Mouse (Mus musculus) ovary, postnatal 36 days (tissue): ENCODE measurements around the gene Nox1.
"Not testable (repeated sequence)": the region's sequence is repeated elsewhere in the genome, so short reads cannot be mapped to it uniquely, and the experiment has no call there.

Experiments used
- DNase-seq: peaks from one replicate; pipeline ENCODE4 v3.0.0; 2022; ENCODE audit warnings: low spot score, mixed read lengths

The Nox1 gene

DNA sequence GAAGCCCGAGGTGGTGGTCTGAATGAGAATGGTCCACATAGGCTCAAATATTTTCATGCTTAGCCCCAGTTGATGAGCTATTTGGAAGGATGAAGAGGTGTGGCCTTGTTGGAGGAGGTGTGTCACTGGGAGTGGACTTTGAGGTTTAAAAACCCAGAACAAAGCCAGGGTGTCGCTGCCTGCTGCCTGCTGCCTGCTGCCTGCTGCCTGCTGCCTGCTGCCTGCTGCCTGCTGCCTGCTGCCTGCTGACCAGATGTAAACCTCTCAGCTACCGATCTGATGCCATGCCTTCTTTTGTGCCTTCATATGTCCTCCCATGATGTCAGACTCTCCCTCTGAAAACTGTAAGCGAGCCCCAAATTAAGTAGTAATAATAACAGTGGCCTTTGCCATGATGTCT lies at the start of gene Nox1:
Gene Nox1, minus strand, starts transcription at position 101 of the 400 bp plus-strand sequence.
- DNase-seq = no peak

DNA sequence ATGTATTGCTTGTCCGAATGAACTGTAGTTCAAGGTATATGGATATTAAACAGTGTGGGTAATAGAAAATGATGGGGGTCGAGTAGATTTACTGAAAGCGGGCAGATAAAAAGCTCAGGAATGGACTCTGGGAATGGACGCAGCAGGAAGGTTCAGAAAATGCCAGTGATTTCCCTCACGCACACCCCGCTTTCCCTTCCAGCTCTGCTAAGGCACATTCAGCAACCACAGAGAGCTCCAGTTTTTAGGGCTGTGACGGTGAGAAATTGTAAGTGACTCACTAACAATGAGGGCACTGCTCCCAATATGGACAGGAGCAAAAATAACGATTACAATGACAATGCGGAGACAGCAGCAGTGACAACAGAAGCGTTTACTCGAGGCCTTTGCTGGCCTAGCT lies 40.4 kb upstream of the Nox1 start:
- DNase-seq = no peak

DNA sequence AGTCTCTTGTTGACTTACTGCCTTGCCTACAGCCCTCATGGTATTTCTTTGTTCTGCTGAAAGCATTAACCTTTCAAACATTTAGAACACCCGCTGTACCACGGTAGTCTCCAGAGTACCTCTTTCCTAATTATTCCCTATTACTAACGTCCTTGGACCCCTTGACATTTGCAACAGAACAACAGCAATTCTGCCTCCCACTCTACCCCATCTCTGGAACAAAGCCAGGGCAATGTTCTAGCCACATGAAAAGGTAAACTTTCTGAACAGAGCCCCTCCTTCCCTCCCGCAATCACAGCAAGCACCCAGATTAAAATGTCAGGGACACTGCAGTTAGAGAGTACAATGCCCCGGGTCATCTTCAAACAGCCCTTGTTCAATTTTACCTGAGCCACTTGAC lies 39.4 kb upstream of the Nox1 start:
- no peak for DNase-seq

DNA sequence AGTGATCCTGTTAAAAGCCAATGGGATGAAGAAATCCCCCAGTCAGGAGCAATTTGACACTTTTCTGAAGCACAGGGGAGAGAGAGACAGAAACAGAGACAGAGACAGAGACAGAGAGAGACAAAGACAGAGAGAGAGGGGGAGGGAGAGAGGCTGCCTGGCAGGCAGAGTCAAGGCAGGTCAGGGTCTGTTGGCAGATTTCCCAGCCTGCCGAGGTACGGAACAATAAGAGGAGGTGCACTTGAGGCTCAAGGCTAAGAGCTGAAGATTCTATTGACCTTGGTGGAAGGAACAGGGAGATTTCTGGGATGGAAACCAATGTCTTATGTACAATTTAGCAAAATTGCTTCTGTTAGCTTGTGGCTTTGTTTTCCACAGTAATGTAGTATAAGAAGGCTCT lies 26.4 kb upstream of the Nox1 start:
- peak; percentile 59 for DNase-seq

DNA sequence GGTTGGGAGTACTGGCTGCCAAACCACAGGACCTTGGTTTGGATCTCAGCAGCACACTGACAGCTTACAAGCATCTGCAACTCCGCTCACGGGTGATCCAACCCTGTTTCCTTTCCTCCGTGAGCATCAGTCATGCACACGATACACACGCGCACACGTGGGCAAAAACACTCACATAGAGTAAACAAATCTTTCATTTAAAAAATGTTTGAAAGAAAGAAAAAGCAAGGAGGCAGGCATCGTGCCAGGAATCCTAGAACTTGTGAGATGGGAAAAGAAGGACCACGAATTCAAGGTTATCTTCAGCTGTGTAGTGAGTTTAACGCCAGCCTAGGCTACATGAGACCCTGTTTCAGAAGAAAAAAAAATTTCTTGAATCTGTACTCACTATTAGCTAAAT lies 24.2 kb upstream of the Nox1 start:
- no peak for DNase-seq

DNA sequence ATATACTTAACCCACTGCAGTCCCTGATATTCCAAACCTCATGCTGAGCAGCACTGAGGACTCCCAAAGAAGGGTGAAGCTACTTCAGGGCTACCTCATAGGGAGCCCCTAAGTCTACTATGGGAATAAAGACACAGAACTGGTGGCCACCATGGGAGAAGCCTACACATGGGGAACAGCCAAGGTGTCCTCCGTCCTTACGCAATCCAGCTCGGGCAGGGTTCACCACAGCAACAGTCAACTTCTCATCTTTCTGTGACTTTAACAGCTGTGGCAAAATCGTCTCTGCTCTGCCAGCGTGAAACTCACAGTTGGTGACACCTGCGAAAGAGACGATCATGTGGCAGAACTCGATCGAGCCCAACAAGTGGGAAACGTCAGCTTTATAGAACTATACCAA lies 16.5 kb upstream of the Nox1 start:
- DNase-seq = no peak

DNA sequence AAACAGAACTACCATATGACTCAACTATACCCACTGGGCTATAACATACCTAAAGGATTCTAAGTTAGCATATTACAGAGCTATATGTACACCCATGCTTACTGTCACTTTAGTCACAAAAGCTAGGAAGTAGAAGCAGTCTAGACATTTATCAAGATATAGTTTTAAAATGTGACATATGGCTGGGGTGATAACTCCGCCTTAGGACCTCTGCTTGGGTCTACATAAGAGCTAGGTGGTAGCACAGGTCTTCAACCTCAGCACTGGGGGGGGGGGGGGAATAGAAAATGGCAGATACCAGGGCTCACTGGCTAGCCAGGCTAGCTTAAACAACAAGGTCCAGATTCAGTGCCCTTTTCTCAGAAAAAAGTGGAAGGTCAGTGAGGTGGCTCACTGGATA lies 11.3 kb upstream of the Nox1 start:
- no peak for DNase-seq

DNA sequence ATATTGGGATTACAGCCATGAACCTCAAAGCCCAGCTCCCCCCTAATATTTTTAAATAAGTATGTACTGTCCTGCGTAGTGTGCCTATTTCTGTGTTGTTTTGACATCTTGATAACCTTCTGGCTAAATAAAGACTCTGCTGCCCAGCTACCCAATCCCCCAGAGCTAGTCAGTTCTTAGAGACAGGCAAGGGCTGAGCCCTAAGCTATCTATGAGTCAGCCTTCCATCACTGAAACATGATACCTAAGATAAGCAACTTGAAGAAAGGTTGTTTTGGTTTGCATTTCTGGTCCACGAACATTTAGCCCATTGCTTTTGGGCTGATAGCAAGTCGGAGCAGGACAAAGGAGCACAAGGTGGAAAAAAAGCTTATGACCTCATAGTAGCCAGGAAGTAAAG lies 1.1 kb downstream of the Nox1 start:
- DNase-seq = no peak

DNA sequence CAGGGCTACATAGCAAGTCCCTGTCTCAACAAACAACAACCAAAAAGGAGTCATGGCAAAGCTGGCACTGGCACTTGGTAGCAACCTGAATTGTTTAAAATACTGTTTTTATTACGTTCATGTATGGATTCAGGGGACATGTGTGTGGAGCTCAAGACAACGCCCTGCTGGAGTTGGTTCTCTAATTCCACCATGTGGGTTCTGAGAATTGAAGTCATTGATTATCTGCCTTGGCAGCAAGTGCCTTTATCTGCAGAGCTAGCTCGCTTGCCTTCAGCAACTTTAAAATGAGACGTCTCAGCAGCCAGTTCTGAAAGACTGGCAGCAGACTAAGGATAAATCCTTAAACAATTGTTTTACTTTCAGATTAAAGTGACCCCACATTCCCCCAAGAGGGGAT lies 3.6 kb downstream of the Nox1 start:
- DNase-seq = no peak

DNA sequence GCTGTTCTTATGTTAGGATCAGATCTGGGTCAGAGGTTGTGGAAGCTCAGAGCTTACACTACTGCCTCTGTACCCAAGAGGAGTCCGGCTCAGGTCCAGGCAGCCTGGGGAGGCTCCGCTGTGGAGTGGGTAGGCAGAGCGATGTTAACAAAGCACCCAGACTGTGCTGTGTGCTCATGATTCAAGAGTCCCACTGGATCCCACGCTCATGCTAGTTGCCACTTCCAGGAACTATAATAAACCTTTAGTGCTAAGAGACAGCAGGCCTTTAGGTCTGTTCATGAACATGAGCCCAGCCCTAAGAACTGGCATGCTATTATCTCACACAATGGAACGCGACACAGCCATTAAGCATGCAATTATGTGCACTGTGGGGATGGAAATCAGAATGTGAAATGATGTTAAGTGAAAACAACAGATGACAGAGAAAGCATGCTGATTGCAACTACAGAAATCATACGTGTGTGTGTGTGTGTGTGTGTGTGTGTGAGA lies 10.6 kb downstream of the Nox1 start:
- DNase-seq = no peak

DNA sequence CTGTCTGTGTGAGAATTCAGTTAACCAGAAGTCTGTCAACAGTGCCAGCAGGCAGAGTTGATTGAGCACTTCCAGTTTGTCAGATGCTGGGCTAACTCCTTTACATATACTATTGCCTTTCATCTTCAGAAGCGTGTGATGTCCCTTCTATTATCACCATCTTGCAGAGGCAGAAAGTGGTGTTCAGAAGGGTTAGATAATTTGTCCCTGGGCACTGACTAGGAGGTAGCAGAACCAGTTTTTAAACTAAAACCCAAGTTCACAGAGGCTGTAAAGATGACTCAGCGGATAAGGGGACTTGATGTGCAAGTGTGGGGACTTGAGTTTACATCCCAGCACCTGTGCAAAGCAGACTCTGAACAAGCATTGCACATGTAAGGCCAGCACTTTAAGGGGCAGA lies 13.3 kb downstream of the Nox1 start:
- DNase-seq = no peak

DNA sequence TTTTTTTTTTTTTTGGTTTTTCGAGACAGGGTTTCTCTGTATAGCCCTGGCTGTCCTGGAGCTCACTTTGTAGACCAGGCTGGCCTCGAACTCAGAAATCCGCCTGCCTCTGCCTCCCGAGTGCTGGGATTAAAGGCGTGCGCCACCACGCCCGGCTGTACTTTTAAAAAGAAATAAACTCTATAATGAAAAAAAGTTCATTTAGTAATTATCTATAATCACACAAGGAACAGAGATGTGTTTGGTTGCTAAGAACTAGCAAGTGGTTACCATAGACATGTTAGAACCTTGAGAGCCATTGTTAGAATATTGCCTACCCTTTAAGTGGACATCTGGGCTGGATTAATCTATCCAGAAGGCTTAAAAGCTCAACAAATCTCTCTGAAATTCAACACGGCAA lies 34.6 kb downstream of the Nox1 start, which contains the start of gene Arl13a:
Gene Arl13a, plus strand, starts transcription at position 301 of the 400 bp plus-strand sequence.
- not testable (repeated sequence) for DNase-seq

DNA sequence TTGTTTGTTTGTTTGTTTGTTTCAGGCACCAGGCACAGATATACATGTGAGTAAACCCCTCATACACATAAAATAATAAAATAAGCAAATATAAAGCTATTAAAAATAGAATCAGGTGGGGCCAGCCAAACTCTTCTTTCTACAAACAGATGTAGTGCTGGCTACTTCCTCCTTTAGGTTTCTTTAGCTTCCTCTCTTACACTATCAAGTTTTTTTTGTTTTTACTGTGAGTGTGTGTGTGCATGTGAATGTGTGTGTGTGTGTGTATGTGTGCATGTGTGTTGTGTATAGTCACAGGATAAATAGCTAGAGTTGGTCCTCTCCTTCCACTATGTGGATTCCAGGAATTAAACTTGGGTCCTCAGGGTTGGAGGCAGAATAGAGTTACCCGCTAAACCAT lies 47.1 kb downstream of the Nox1 start:
- DNase-seq = no peak

DNA sequence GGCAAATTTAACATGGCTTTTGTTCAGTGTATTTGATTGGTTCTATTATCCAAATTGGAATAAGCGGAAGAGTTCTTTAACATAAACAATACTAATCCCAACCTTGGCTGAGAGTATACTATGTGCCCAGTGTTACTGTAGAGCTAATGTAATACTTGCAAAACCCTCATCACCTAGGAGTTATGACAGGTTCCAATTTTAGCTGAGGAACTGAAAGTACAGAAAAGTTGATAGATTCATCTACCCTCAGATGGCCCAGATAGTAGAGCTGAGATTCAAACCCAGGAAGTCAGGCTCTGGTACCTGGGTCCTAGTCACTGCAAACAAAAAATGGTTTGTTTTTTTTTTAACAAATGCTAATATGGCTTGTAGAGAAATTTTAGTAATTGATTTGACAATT lies 51.2 kb downstream of the Nox1 start:
- DNase-seq = no peak

DNA sequence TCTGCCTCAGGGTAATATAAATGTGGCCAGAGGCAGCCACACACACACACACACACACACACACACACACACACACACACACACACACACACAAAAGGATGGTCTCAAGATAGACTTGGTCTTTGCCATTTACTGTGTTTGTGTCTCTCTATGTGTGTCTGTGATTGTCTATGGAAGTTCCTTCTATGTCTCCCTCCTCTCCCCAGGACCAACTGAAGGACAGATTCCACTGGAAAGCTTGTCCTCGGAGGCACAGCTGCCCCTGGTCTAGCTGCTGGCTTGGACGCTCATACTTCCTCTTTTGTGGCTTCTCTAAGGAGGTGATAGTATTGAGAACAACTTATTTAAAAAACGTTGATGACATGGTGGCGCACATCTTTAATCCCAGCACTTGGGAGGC lies 58.3 kb downstream of the Nox1 start:
- no peak for DNase-seq

DNA sequence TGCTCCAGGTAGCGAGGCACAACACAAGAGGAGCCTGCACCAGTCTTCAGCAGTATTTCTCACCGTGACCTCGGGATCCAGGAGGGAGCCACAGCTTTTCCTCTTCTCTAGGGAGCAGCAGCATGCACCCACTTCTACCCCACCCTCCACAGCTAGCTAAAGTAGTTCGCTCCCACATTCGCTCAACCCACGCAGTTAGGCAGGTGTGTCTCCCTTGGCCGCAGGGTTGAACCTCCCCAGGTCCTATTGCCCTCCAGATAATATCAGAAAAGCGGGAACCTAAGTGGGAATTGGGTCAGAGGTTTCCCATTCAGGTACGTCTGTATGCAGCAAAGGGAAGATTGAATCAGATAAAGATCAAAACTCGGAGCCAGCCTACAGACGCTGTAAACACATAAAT lies 58.9 kb downstream of the Nox1 start:
- DNase-seq = no peak

DNA sequence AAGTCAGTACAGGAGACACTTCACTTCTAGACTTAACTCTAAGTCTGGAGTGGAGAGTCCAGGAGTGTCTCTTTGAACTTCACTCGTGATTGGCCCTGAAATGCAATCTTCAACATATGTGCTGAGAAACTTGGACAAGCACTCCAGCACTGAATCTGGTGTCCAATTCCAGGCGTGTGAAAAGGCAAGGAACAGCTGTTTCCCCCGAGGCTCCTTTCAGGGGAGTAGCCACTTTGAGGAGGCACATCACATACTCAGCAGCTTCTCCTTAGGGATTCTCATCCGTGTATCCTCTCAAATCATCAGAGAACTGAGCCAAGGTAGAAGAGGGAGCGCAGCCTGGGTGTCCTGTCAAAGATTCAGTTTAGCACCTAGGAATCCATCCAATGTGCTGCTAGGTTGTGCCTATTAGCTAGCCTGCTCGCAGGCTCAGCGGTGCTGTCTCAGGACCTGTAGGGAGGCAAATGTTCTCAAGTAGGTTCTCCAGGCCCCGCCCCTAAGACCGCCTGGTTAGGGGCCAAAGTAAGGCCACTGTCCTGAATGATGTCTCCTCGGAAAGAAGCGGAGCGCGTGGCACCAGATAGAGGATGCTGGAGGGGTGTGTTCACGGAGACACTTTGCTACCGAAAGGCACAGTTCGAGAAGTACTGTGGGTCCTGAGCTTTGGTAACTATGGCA lies 59.6 kb downstream of the Nox1 start, which contains the start of gene Xkrx:
Gene Xkrx, minus strand, starts transcription at position 34 of the 678 bp plus-strand sequence.
- DNase-seq = no peak

DNA sequence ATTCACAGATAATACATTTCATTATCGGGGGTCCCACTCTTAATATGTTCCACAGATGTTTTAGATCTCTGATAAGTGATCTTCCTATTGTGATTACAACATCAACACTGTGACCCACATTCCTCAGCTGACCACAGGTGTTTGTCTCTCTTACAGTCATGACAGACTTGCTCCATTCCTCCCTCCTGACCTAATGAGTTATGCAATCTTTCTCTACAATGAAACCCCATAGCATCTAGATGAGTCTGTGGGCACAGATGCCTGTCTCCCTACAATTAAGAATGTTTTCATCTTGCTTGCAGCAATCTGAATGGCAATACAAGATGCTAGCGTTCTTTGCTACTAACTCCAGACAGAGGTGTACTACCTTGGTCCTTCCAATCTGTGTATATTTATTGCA lies 61.3 kb downstream of the Nox1 start:
- DNase-seq = no peak

DNA sequence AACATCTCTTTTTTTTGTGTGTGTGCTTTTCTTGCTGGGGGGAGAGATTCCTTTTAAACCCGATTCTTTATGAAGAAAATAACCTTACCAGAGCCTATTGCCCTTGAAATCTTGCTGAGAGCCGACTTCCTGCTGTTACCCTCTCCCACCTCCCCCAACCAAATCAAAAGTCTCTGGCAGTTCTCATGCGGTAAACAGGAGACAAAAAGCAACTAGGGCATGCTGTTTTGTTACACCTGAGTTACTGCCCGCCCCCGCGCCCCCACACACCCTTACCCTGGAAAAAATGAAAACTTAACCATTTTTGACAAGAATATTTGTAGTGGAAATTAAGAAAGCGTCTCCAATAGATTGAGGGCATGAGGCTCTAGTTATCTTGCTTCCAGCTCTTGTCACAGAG lies 63.6 kb downstream of the Nox1 start:
- no peak for DNase-seq

DNA sequence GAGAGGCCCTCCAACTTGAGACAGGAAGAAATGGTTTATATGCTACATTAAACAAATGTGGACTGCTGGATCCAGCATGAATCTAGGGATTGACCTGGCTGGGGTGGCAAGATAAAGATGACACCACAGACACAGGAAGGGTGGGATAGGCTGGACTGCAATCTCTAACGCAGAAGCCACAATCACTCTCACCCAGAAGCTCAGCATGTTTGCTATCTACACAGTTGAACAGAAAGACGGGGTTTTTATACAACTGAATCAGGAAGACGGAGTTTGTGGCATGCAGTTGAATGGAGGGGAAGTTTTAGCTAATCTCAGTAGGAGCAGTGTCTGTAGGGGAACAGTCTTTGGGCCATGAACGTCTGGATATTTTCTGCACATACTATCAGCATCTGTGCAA lies 79.8 kb downstream of the Nox1 start:
- DNase-seq = no peak

DNA sequence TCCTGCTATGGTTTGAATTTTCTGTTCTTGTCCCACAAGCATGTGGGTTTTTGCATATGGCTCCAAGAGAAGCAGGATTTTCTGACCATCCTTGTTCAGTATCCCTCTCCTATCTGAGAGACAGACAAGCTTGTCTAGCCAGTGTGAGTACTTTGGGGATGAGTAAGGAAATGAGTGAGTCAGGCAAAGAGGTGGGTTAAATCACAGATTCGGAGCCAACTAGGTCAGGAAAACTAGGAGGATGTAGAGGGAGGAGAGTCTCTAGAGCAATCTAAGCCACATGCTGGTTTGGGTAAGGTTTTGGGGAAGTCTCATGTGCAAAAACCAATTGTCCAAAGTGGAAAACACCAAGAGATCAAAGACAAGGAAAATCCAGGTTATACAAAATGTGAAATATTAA lies 80.2 kb downstream of the Nox1 start:
- no peak for DNase-seq

DNA sequence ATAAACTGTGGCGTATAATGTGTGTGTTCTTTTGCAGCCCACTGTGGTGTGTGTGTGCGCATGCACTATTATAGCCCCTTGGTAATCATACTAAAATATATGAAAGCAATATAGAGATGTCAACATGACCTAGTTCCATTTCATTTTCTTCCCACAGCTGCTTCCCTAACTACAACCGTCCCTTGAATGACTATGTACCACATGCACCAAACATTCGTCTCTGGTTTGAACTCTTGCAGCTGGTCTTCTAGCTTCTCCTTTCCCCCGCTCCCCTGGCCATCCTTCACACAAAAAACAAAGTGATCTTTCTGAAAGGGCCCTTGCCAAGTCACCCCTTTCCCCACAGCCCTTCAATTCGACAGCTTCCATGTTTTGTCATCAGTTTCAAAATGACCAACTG lies 81.7 kb downstream of the Nox1 start:
- DNase-seq = no peak

DNA sequence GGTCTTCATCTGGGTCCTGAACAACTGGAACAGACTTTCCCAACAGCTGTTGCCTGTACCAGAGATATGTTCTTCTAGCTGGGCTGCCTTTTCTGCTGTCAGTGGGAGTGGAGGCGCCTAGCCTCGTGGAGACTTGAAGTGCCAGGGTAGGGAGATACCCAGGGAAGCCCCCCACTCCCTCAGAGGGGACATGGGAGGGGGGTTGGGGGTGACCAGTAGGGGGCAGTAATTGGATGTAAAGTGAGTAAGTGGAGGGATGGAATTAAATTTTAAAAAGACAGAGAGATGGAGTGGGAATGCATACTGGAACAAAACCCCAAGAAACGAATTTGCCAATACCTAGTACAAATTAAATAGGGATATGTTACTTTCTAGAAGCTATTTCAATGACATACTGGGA lies 87.9 kb downstream of the Nox1 start:
- no peak for DNase-seq

DNA sequence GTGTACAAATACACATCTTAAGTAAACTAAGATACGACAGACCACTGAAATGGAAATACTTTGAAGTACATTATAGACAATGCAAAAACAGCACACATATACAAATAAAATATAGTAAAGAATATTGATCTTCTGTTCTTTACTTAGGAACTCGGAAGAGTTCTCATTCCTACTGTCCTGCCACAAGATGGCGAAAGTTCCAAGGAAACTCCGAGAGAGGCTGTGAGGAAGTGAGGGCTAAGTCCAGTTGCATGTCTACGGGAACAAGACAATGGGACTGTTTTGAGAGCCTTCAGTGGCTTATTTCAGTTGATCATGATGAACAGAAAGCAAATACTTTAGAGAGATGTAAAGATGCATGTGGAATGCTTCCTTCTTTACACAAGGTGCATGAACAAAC lies 89.5 kb downstream of the Nox1 start:
- no peak for DNase-seq
